Mouse (Mus musculus): ENCODE measurements at regions not wholly inside any gene's neighbourhood (a gene's known extent, or its start where the extent isn't known, plus 50 kb on each side); places are given as distances from the start of the nearest gene placed in this dataset.

- no peak for DNase-seq (ENCODE audit: low read depth, low spot score)
Measured at GRCm38 (mm10) chr2:166272190-166272543, 116.7 kb upstream of the Sulf2 start.

- DNase-seq (ENCODE audit: low read depth, low spot score): no peak
Measured at GRCm38 (mm10) chr2:166271373-166272189, 116.1 kb upstream of the Sulf2 start.

GRCm38 (mm10) chr2:166270007-166270406 lies 114.5 kb upstream of the Sulf2 start:
- DNase-seq (ENCODE audit: low read depth, low spot score): no peak

- no peak for DNase-seq (ENCODE audit: low read depth, low spot score)
Measured at GRCm38 (mm10) chr2:166266915-166267314, 111.5 kb upstream of the Sulf2 start.

- no peak for DNase-seq (ENCODE audit: low read depth, low spot score)
Measured at GRCm38 (mm10) chr2:166266507-166266906, 111.0 kb upstream of the Sulf2 start.

GRCm38 (mm10) chr2:166264756-166265155 lies 109.3 kb upstream of the Sulf2 start:
- peak; percentile 12 for DNase-seq (ENCODE audit: low read depth, low spot score)

GRCm38 (mm10) chr2:166261799-166262198 lies 106.3 kb upstream of the Sulf2 start:
- no peak for DNase-seq (ENCODE audit: low read depth, low spot score)

- DNase-seq (ENCODE audit: low read depth, low spot score): no peak
Measured at GRCm38 (mm10) chr2:166261065-166261464, 105.6 kb upstream of the Sulf2 start.

- no peak for DNase-seq (ENCODE audit: low read depth, low spot score)
Measured at GRCm38 (mm10) chr2:166258771-166259180, 103.3 kb upstream of the Sulf2 start.

GRCm38 (mm10) chr2:166257666-166258065 lies 102.2 kb upstream of the Sulf2 start:
- no peak for DNase-seq (ENCODE audit: low read depth, low spot score)

- no peak for DNase-seq (ENCODE audit: low read depth, low spot score)
Measured at GRCm38 (mm10) chr2:166256193-166256592, 100.7 kb upstream of the Sulf2 start.

- no peak for DNase-seq (ENCODE audit: low read depth, low spot score)
Measured at GRCm38 (mm10) chr2:166254581-166254980, 99.1 kb upstream of the Sulf2 start.

GRCm38 (mm10) chr2:166252107-166252506 lies 96.6 kb upstream of the Sulf2 start:
- DNase-seq (ENCODE audit: low read depth, low spot score): no peak

GRCm38 (mm10) chr2:166251421-166251820 lies 96.0 kb upstream of the Sulf2 start:
- DNase-seq (ENCODE audit: low read depth, low spot score): no peak

GRCm38 (mm10) chr2:166250571-166250970 lies 95.1 kb upstream of the Sulf2 start:
- no peak for DNase-seq (ENCODE audit: low read depth, low spot score)

- DNase-seq (ENCODE audit: low read depth, low spot score): no peak
Measured at GRCm38 (mm10) chr2:166249338-166249950, 94.0 kb upstream of the Sulf2 start.

- no peak for DNase-seq (ENCODE audit: low read depth, low spot score)
Measured at GRCm38 (mm10) chr2:166246401-166247189, 91.1 kb upstream of the Sulf2 start.

GRCm38 (mm10) chr2:166245219-166245618 lies 89.8 kb upstream of the Sulf2 start:
- no peak for DNase-seq (ENCODE audit: low read depth, low spot score)

GRCm38 (mm10) chr2:166242786-166243521 lies 87.5 kb upstream of the Sulf2 start:
- no peak for DNase-seq (ENCODE audit: low read depth, low spot score)

GRCm38 (mm10) chr2:166241310-166241709 lies 85.8 kb upstream of the Sulf2 start:
- DNase-seq (ENCODE audit: low read depth, low spot score): no peak

- DNase-seq (ENCODE audit: low read depth, low spot score): no peak
Measured at GRCm38 (mm10) chr2:166240056-166240455, 84.6 kb upstream of the Sulf2 start.
